ENCODE assay signal across 29 mouse cellular contexts in genomic region chr3:84130776-84131175, GRCm38 (mm10). TPM values are rescaled to one million over a fixed set of nuclear protein-coding genes. Genes with fewer than 3 reads are reported as not detected.
DNase-seq lines count a peak whose midpoint lies in the region; ATAC-seq and TF ChIP-seq lines count a peak whose summit lies in the region.
"Had no signal": no experiment of that assay in that cellular context is flagged by ENCODE, and none has a peak within 500 bp of the region (broad histone marks: within the 10 kb centered on the region; RNA-seq: fewer than 3 reads in every experiment).

No protein-coding gene starts in this region.

- H3K4me3 ChIP-seq in lung, embryonic 14.5 days (ENCODE audit: low read depth, low read length), result no peak overlapping the region
- no peak overlapping the region for H3K4me3 ChIP-seq in lung, adult 2 months (replicated peaks; ENCODE audit: extremely low read depth, low read depth, low read length)
- no peak overlapping the region for H3K4me3 ChIP-seq in lung, postnatal 0 days (ENCODE audit: low read depth, low read length)
- no peak overlapping the region for H3K4me3 ChIP-seq in limb, embryonic 11.5 days (ENCODE audit: low read depth, low read length)
- H3K4me3 ChIP-seq: embryonic facial prominence, embryonic 12.5 days; embryonic facial prominence, embryonic 15.5 days; gastrocnemius, adult 2 months; hindbrain, embryonic 12.5 days had no signal

- WGBS in lung, embryonic 14.5 days, result 17% methylated on average over 5 of the region's 5 CpGs
- 35% methylated on average over 5 of the region's 5 CpGs for WGBS in lung, adult 2 months
- WGBS in lung, postnatal 0 days, result 18% methylated on average over 5 of the region's 5 CpGs
- WGBS in limb, embryonic 11.5 days, result 60% methylated on average over 5 of the region's 5 CpGs

- peak overlapping the region; percentile 23; the same call in 1 of the 2 replicates for H3K4me2 ChIP-seq in lung, embryonic 14.5 days
- no peak overlapping the region for H3K4me2 ChIP-seq in lung, postnatal 0 days (replicated peaks; ENCODE audit: low read depth, low read length)
- no peak overlapping the region for H3K4me2 ChIP-seq in limb, embryonic 11.5 days (ENCODE audit: low read depth, severe bottlenecking)
- H3K4me2 ChIP-seq: embryonic facial prominence, embryonic 12.5 days; embryonic facial prominence, embryonic 15.5 days; heart, embryonic 11.5 days; hindbrain, embryonic 12.5 days had no signal

- no peaks in the 10 kb centered on the region for H3K36me3 ChIP-seq in lung, embryonic 14.5 days (ENCODE audit: insufficient read depth)
- H3K36me3 ChIP-seq in lung, postnatal 0 days (ENCODE audit: insufficient read depth, low read length), result no peaks in the 10 kb centered on the region
- no peaks in the 10 kb centered on the region for H3K36me3 ChIP-seq in limb, embryonic 11.5 days (ENCODE audit: control insufficient read depth, insufficient read depth, low read length)
- H3K36me3 ChIP-seq: embryonic facial prominence, embryonic 12.5 days; embryonic facial prominence, embryonic 15.5 days; hindbrain, embryonic 12.5 days had no signal

- H3K9me3 ChIP-seq in lung, embryonic 14.5 days (ENCODE audit: low read depth, low read length), result no peaks in the 10 kb centered on the region
- no peaks in the 10 kb centered on the region for H3K9me3 ChIP-seq in lung, postnatal 0 days (ENCODE audit: low read length)
- H3K9me3 ChIP-seq in limb, embryonic 11.5 days (ENCODE audit: control insufficient read depth, low read length), result no peaks in the 10 kb centered on the region
- H3K9me3 ChIP-seq: embryonic facial prominence, embryonic 12.5 days; embryonic facial prominence, embryonic 15.5 days; hindbrain, embryonic 12.5 days had no signal

- no peak for TF ChIP-seq EP300 in lung, postnatal 0 days (IDR thresholded peaks at IDR 0.05)

- peak overlapping the region; percentile 78 for H3K27ac ChIP-seq in lung, embryonic 14.5 days (ENCODE audit: low read depth)
- peak overlapping the region; percentile 28; the same call in 1 of the 2 replicates for H3K27ac ChIP-seq in lung, postnatal 0 days (ENCODE audit: low read length)
- H3K27ac ChIP-seq in limb, embryonic 11.5 days (replicated peaks; ENCODE audit: low read depth, low read length), result 0 out of 2 replicates have a peak overlapping the region, but pooled peaks have one; percentile 14
- H3K27ac ChIP-seq: embryonic facial prominence, embryonic 12.5 days; embryonic facial prominence, embryonic 15.5 days; gastrocnemius, adult 2 months; hindbrain, embryonic 12.5 days had no signal

- ATAC-seq in lung, embryonic 14.5 days (ENCODE audit: insufficient read depth), result peak; percentile 88
- peak; percentile 60 for ATAC-seq in lung, postnatal 0 days
- ATAC-seq in limb, embryonic 11.5 days (ENCODE audit: insufficient number of reproducible peaks, low FRiP score, low TSS enrichment, low read depth), result no peak
- ATAC-seq: activated CD4-positive, CD25-positive, alpha-beta regulatory T cell, adult 4 months; forebrain, embryonic 14.5 days; forebrain, postnatal 0 days; hindbrain, embryonic 16.5 days had no signal

- no peak for TF ChIP-seq CTCF in lung, embryonic 14.5 days (IDR thresholded peaks at IDR 0.05; ENCODE audit: low read depth)
- no peak for TF ChIP-seq CTCF in lung, adult 2 months (IDR thresholded peaks at IDR 0.05; ENCODE audit: insufficient read depth, low read length)
- no peak for TF ChIP-seq CTCF in lung, postnatal 0 days (IDR thresholded peaks at IDR 0.05)

- peak; percentile 32 for DNase-seq in adrenal gland, postnatal 10 days
- DNase-seq in adrenal gland, postnatal 4 days (ENCODE audit: low spot score in 2 of 2), result no peak
- DNase-seq in lung, embryonic 14.5 days, result peak; percentile 87
- no peak for DNase-seq in lung, adult 2 months
- peak; percentile 60 for DNase-seq in lung, postnatal 0 days (ENCODE audit: low spot score)
- DNase-seq in lung, postnatal 36 days, result no peak
- peak; percentile 6 for DNase-seq in limb, embryonic 11.5 days (ENCODE audit: low spot score)
- no peak for DNase-seq in c-Kit-positive CD71-positive TER-119-positive erythroid progenitor cells, embryonic 14.5 days (ENCODE audit: low spot score)
- DNase-seq: adrenal gland, postnatal 25 days; cerebellum, adult 11 months; cerebellum, adult 2 months; cerebellum, adult 9-11 months; cerebellum, postnatal 25 days; embryo, embryonic 11 days; forebrain, postnatal 0 days; gastrocnemius, adult 2 months; gastrocnemius, postnatal 14 days; heart, adult 11 months had no signal

- TF ChIP-seq POLR2A in lung, adult 2 months (IDR thresholded peaks at IDR 0.05; ENCODE audit: borderline replicate concordance, extremely low read depth, low read depth, low read length), result no peak

- peaks cover 14% of the 10 kb centered on the region; the same call in 1 of the 2 replicates for H3K4me1 ChIP-seq in lung, embryonic 14.5 days (ENCODE audit: insufficient read depth)
- H3K4me1 ChIP-seq in lung, adult 2 months (ENCODE audit: control insufficient read depth, insufficient read depth, low read length), result peaks cover 3% of the 10 kb centered on the region
- H3K4me1 ChIP-seq in lung, postnatal 0 days (ENCODE audit: insufficient read depth, low read depth, low read length), result peaks cover 11% of the 10 kb centered on the region; the same call in 1 of the 2 replicates
- H3K4me1 ChIP-seq in limb, embryonic 11.5 days (ENCODE audit: control insufficient read depth, insufficient read depth, low read length), result peaks cover 26% of the 10 kb centered on the region
- H3K4me1 ChIP-seq: hindbrain, embryonic 12.5 days had no signal

- H3K27me3 ChIP-seq in lung, embryonic 14.5 days (ENCODE audit: insufficient read depth, low read length), result no peaks in the 10 kb centered on the region
- H3K27me3 ChIP-seq in lung, postnatal 0 days (replicated peaks; ENCODE audit: insufficient read depth, low read length), result no peaks in the 10 kb centered on the region
- H3K27me3 ChIP-seq in limb, embryonic 11.5 days (ENCODE audit: control insufficient read depth, insufficient read depth, low read length), result no peaks in the 10 kb centered on the region
- H3K27me3 ChIP-seq: embryonic facial prominence, embryonic 12.5 days; embryonic facial prominence, embryonic 15.5 days; hindbrain, embryonic 12.5 days had no signal

- H3K9ac ChIP-seq in lung, embryonic 14.5 days, result no peak overlapping the region
- no peak overlapping the region for H3K9ac ChIP-seq in lung, postnatal 0 days (replicated peaks; ENCODE audit: low read depth)
- H3K9ac ChIP-seq in limb, embryonic 11.5 days (ENCODE audit: low read length), result no peak overlapping the region
- H3K9ac ChIP-seq: embryonic facial prominence, embryonic 12.5 days; embryonic facial prominence, embryonic 15.5 days; forebrain, postnatal 0 days; hindbrain, embryonic 12.5 days had no signal

RNA-seq across cellular contexts. Expression of gene Mnd1, which starts 24.8 kb away (rescaled TPM):
- total RNA-seq in adrenal gland, postnatal 10 days (2021), result 10 to 100 TPM; 25.2 to 26.5 TPM
- 10 to 100 TPM; 18.8 to 24.0 TPM for total RNA-seq in adrenal gland, postnatal 4 days (2021)
- 15.4 and 16.9 TPM in 2 replicates for polyA plus RNA-seq in lung, embryonic 14.5 days (2014; fragmentation: Nextera tagmentation; extraction: Ambion mirVana)
- polyA plus RNA-seq in lung, adult 2 months (2012; rRNA removed), result 0.14 TPM in 2 replicates
- polyA plus RNA-seq in lung, postnatal 0 days (2015; fragmentation: Nextera tagmentation; extraction: Ambion mirVana), result 5.3 and 6.5 TPM in 2 replicates
- polyA plus RNA-seq in limb, embryonic 11.5 days (2014; fragmentation: Nextera tagmentation; extraction: Ambion mirVana), result 14.6 and 16.6 TPM in 2 replicates

RNA-seq across cellular contexts. Expression of gene Gm6525, which starts 43.1 kb away (rescaled TPM):
- total RNA-seq in adrenal gland, postnatal 10 days (2021), result under 1 TPM; 0.67 to 0.69 TPM
- total RNA-seq in adrenal gland, postnatal 4 days (2021), result not detected
- polyA plus RNA-seq in lung, embryonic 14.5 days (2014; fragmentation: Nextera tagmentation; extraction: Ambion mirVana), result 1.2 and 1.6 TPM in 2 replicates
- not detected in 2 replicates for polyA plus RNA-seq in lung, adult 2 months (2012; rRNA removed)
- polyA plus RNA-seq in lung, postnatal 0 days (2015; fragmentation: Nextera tagmentation; extraction: Ambion mirVana), result 0.57 and 0.75 TPM in 2 replicates
- 0.44 and 0.63 TPM in 2 replicates for polyA plus RNA-seq in limb, embryonic 11.5 days (2014; fragmentation: Nextera tagmentation; extraction: Ambion mirVana)
- total RNA-seq: common myeloid progenitor, adult 5-6 weeks; gastrocnemius, adult 2 months; gastrocnemius, postnatal 14 days; heart, adult 8-10 months; heart, postnatal 25 days; hematopoietic stem cell, adult 5-6 weeks had no signal
- polyA plus RNA-seq: activated CD4-positive, CD25-positive, alpha-beta regulatory T cell, adult 4 months; cerebellum, adult 2 months; heart, embryonic 11.5 days had no signal

Comparison
In these comparisons a context has a peak if more than half of its experiments do, and no peak if none do; other contexts are left out.
1. DNase-seq: peak in adrenal gland, postnatal 10 days (single experiment), lung, embryonic 14.5 days (single experiment), lung, postnatal 0 days (single experiment) and limb, embryonic 11.5 days (single experiment); none in adrenal gland, postnatal 4 days (0 of 2), lung, adult 2 months (single experiment), lung, postnatal 36 days (single experiment) and c-Kit-positive CD71-positive TER-119-positive erythroid progenitor cells, embryonic 14.5 days (single experiment).
2. H3K27ac ChIP-seq: peak in every context shown above with its lines; median percentile 78 in lung, embryonic 14.5 days; 28 in lung, postnatal 0 days; 14 in limb, embryonic 11.5 days.